Mouse (Mus musculus): Measurements from ENCODE around the gene Ildr2. TPM values are rescaled to one million over a fixed set of nuclear protein-coding genes. Genes with fewer than 3 reads are reported as not detected.

Gene Ildr2
- total and polyA plus RNA-seq, 2 experiments from 2014 or later = 5.9 to 25.8 TPM

DNA sequence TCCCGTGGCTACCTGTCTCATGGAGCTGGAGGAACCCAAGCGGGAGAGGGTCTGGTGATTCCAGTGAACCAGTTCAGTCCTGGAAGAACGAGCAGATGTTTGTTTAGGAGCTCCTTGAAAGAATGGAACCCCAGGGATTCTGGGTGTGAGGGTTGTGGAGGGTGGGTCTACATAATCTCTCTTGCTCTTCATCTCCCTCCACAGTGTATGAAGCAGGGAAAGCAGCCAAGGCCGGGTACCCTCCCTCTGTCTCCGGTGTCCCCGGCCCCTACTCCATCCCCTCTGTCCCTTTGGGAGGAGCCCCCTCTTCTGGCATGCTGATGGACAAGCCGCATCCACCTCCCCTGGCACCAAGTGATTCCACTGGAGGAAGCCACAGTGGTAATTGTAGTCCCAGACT is 41.6 kb downstream of the Ildr2 start:
- no peak overlapping the region for H3K27ac ChIP-seq
- no peak for TF ChIP-seq CTCF (IDR thresholded peaks at IDR 0.05; ENCODE audit: low read depth)
- WGBS = 53% methylated on average over 7 of the region's 7 CpGs

DNA sequence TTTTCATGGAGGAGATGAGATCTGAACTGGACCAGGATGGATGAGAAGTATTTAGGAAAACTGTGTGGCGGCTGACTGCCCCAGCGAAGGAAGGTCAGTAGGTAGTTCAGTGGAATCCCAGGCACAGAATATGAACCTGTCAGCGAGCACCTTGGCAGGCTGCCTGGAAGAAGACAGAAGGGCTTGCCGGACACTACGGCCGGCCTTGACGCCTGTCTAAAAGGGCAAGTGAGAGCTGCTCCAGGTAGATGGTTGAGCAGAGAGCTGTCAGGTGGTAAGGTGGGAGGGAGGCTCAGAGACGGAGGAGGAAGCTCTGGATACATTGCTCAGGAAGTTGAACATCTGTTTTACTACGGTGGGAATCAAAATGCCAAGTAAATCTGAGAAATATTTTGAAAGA is 42.4 kb downstream of the Ildr2 start:
- no peaks in the 10 kb centered on the region for H3K4me1 ChIP-seq (ENCODE audit: insufficient read depth, low read length)
- no peak overlapping the region for H3K4me3 ChIP-seq (ENCODE audit: low read length)
- DNase-seq (ENCODE audit: low spot score) (no peak), ATAC-seq (no peak)
- no peaks in the 10 kb centered on the region for H3K36me3 ChIP-seq (ENCODE audit: insufficient read depth, low read length)
- no peaks in the 10 kb centered on the region for H3K9me3 ChIP-seq (ENCODE audit: low read length)
- no peak overlapping the region for H3K4me2 ChIP-seq (ENCODE audit: low read depth, low read length)
- H3K9ac ChIP-seq (replicated peaks; ENCODE audit: low read length) = no peak overlapping the region
- WGBS = 82% methylated on average over 9 of the region's 9 CpGs
- H3K27me3 ChIP-seq (ENCODE audit: insufficient read depth, low read length) = no peaks in the 10 kb centered on the region
- TF ChIP-seq CTCF (IDR thresholded peaks at IDR 0.05; ENCODE audit: low read depth) = no peak
- no peak overlapping the region for H3K27ac ChIP-seq

More for the DNA sequence above, 41.6 kb downstream of the Ildr2 start:
- ATAC-seq (no peak), DNase-seq (ENCODE audit: low spot score) (no peak)
- no peaks in the 10 kb centered on the region for H3K9me3 ChIP-seq (ENCODE audit: low read length)
- no peak overlapping the region for H3K9ac ChIP-seq (replicated peaks; ENCODE audit: low read length)
- no peaks in the 10 kb centered on the region for H3K4me1 ChIP-seq (ENCODE audit: insufficient read depth, low read length)
- H3K27me3 ChIP-seq (ENCODE audit: insufficient read depth, low read length) = no peaks in the 10 kb centered on the region
- H3K4me3 ChIP-seq (ENCODE audit: low read length) = no peak overlapping the region
- H3K4me2 ChIP-seq (ENCODE audit: low read depth, low read length) = no peak overlapping the region
- no peaks in the 10 kb centered on the region for H3K36me3 ChIP-seq (ENCODE audit: insufficient read depth, low read length)

DNA sequence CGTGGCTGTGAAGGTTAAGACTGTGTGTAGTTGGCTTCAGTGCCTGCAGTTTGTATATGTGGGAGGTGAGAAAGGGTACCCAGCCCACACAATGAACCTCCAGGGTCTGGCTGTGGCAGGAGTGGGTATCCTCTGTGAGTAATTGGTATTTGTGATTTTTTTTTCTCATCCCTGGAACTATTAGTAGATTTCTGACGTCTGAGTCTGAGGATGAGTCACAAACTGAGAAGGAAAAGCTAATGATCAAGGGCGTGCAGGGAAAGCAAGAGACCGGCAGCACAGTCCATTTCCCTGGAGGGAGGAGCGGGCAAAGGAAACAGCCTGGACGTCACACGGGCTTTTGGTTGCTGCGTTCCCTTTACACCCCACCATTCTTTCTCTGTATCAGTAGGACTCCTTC is 43.0 kb downstream of the Ildr2 start:
- WGBS = 78% methylated on average over 8 of the region's 8 CpGs
- Histone ChIP-seq H3K27me3 (ENCODE audit: insufficient read depth, low read length) (no peaks in the 10 kb centered on the region), H3K9me3 (ENCODE audit: low read length) (no peaks in the 10 kb centered on the region), H3K4me2 (ENCODE audit: low read depth, low read length) (no peak overlapping the region), H3K4me3 (ENCODE audit: low read length) (no peak overlapping the region), H3K4me1 (ENCODE audit: insufficient read depth, low read length) (no peaks in the 10 kb centered on the region), H3K9ac (replicated peaks; ENCODE audit: low read length) (no peak overlapping the region), H3K36me3 (ENCODE audit: insufficient read depth, low read length) (no peaks in the 10 kb centered on the region), H3K27ac (no peak overlapping the region)
- no peak for ATAC-seq
- no peak for TF ChIP-seq CTCF (IDR thresholded peaks at IDR 0.05; ENCODE audit: low read depth)
- no peak for DNase-seq (ENCODE audit: low spot score)

DNA sequence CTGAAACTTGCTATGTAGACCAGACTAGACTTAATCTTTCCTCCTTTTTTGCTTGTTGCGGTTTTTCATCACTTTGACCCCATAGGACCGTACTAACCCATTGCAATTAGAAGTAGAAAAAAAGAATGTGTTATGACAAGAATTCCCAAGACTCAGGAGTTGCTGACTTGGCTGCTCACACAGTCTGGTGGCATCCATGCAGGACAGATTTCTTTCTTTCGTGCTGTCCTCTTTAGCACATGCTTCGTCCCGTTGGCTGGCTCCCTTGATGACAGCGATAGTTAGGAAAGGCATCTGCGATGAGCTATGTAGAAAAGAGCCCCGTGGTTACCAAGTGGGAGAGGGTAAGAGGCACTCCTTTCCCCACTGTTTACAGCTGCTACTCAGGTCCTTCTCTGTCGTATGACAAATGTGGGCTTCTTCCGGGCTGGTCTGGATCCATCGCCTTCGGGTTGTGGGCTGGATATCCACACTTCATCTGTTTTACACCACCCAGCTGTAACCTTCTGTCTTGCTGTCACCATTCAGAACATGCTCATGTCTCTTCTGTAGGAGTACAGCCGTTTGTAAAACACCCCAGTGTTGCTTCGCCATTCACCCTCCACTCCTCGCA is 43.7 kb downstream of the Ildr2 start:
- no peak; the same call in 1 of the 2 replicates for ATAC-seq
- Histone ChIP-seq H3K4me3 (ENCODE audit: low read length) (no peak overlapping the region), H3K4me2 (ENCODE audit: low read depth, low read length) (no peak overlapping the region), H3K27ac (no peak overlapping the region), H3K9me3 (ENCODE audit: low read length) (no peaks in the 10 kb centered on the region), H3K36me3 (ENCODE audit: insufficient read depth, low read length) (no peaks in the 10 kb centered on the region), H3K27me3 (ENCODE audit: insufficient read depth, low read length) (no peaks in the 10 kb centered on the region), H3K9ac (replicated peaks; ENCODE audit: low read length) (no peak overlapping the region), H3K4me1 (ENCODE audit: insufficient read depth, low read length) (no peaks in the 10 kb centered on the region)
- TF ChIP-seq CTCF (IDR thresholded peaks at IDR 0.05; ENCODE audit: low read depth) = no peak
- 63% methylated on average over 15 of the region's 15 CpGs for WGBS
- DNase-seq (ENCODE audit: low spot score) = no peak

DNA sequence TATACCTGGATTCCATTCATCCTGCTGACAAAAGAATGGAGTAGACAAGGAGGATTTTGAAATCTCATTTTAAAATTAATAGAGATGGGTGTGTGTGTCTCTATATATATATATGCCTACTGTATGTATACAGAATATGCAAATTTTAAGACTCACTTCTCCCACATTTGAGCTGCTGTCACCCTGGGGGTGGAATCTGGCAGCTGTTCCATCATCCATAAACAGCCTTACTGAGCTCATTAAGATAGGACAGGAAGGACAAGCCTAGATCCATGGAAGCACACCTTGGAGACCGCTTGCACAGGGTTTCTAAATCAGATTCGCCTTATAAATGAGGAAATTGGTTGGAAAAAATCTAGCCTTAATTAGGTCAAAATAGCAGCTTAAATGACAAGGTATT is 44.9 kb downstream of the Ildr2 start:
- Histone ChIP-seq H3K27me3 (ENCODE audit: insufficient read depth, low read length) (no peaks in the 10 kb centered on the region), H3K4me2 (ENCODE audit: low read depth, low read length) (no peak overlapping the region), H3K9ac (replicated peaks; ENCODE audit: low read length) (no peak overlapping the region), H3K27ac (no peak overlapping the region), H3K36me3 (ENCODE audit: insufficient read depth, low read length) (no peaks in the 10 kb centered on the region), H3K4me1 (ENCODE audit: insufficient read depth, low read length) (no peaks in the 10 kb centered on the region), H3K9me3 (ENCODE audit: low read length) (no peaks in the 10 kb centered on the region), H3K4me3 (ENCODE audit: low read length) (no peak overlapping the region)
- DNase-seq (ENCODE audit: low spot score) = no peak
- ATAC-seq = no peak
- TF ChIP-seq CTCF (IDR thresholded peaks at IDR 0.05; ENCODE audit: low read depth) = no peak
- WGBS = 73% methylated on average over 2 of the region's 2 CpGs

DNA sequence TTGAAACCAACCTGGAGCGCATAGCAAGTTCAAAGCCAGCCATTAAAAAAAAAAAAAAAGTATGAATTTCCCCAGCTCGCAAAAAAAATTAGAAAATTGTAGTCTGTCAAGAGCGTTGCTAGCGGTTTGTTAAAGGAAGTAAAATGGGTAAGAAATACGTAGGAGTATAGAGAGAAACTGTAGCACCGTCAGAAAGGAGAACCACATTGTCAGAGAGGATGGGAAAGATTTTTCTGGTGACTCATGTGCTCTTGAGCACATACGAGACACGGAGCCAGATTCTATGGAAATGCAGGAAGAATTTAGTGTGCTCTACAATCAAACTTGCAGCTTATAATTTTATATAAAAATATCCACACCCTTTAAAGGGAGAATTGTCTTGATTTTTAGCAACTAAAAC is 45.9 kb downstream of the Ildr2 start:
- Histone ChIP-seq H3K36me3 (ENCODE audit: insufficient read depth, low read length) (no peaks in the 10 kb centered on the region), H3K4me3 (ENCODE audit: low read length) (no peak overlapping the region), H3K27me3 (ENCODE audit: insufficient read depth, low read length) (no peaks in the 10 kb centered on the region), H3K9me3 (ENCODE audit: low read length) (no peaks in the 10 kb centered on the region), H3K4me1 (ENCODE audit: insufficient read depth, low read length) (no peaks in the 10 kb centered on the region), H3K27ac (no peak overlapping the region), H3K4me2 (ENCODE audit: low read depth, low read length) (no peak overlapping the region), H3K9ac (replicated peaks; ENCODE audit: low read length) (no peak overlapping the region)
- TF ChIP-seq CTCF (IDR thresholded peaks at IDR 0.05; ENCODE audit: low read depth) = no peak
- no peak for ATAC-seq
- 89% methylated on average over 8 of the region's 8 CpGs for WGBS
- DNase-seq (ENCODE audit: low spot score) = no peak

DNA sequence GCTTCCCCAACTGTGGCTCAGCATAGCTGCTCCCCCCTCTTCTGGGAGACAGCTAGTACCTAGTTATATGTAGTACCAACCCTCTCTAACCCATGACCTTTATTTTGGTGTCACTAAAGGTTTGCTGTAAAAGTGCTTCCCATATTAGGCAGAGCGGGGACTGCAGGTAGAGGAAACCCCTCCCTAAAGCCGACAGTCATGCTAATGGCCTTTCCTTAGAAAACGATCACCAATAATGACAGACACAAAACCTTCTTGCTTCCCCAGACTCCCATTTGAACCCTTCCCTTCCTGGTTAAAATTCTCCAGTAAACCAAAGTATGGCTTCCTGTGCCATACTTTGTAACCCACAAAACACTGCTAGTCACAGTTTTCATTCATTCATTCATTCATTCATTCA is 46.6 kb downstream of the Ildr2 start:
- no peak overlapping the region for H3K4me3 ChIP-seq (ENCODE audit: low read length)
- no peak overlapping the region for H3K4me2 ChIP-seq (ENCODE audit: low read depth, low read length)
- no peaks in the 10 kb centered on the region for H3K27me3 ChIP-seq (ENCODE audit: insufficient read depth, low read length)
- WGBS = 77% methylated on average over 3 of the region's 3 CpGs
- H3K4me1 ChIP-seq (ENCODE audit: insufficient read depth, low read length) = no peaks in the 10 kb centered on the region
- H3K36me3 ChIP-seq (ENCODE audit: insufficient read depth, low read length) = no peaks in the 10 kb centered on the region
- no peak overlapping the region for H3K9ac ChIP-seq (replicated peaks; ENCODE audit: low read length)
- DNase-seq (ENCODE audit: low spot score) (no peak), ATAC-seq (no peak)
- H3K9me3 ChIP-seq (ENCODE audit: low read length) = no peaks in the 10 kb centered on the region
- TF ChIP-seq CTCF (IDR thresholded peaks at IDR 0.05; ENCODE audit: low read depth) = no peak
- no peak overlapping the region for H3K27ac ChIP-seq

Measured in hindbrain, postnatal 0 days (tissue).